Mouse (Mus musculus): ENCODE results near the gene Rcsd1. TPM values are rescaled to one million over a fixed set of nuclear protein-coding genes. Genes with fewer than 3 reads are reported as not detected.

The Rcsd1 gene
- total and polyA plus RNA-seq, 3 experiments = 22.7 to 81.1 (median 35.7) TPM

DNA sequence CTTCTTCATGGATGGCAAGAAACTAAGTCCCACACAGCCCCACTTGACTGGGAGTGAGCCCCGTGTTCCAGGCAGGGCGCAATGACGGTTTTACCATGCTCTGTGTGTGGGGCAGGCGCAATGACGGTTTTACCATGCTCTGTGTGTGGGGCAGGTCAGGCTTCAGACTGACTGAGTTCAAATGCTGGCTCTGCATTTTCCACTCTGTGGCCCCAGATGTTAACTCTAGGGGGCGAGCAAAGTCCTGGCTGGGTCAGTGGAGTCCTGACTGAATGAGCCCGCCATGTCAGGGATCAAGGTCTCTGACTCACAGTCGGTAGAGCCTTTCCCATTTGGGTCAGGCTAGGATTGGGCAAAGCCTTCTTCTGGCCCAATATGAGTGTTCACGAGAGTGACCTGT lies 37.2 kb downstream of the Rcsd1 start:
- peak; percentile 22 for DNase-seq (ENCODE audit: extremely low read depth)
- H3K36me3 ChIP-seq (replicated peaks in 1 of 2; ENCODE audit: control insufficient read depth in 1 of 2, insufficient read depth in 1 of 2, low read length in 1 of 2) = peaks cover 4 to 94% of the 10 kb centered on the region in 2 experiments
- no peak overlapping the region for H3K9ac ChIP-seq (ENCODE audit: insufficient read depth, low read depth)
- TF ChIP-seq SMC3 (IDR thresholded peaks at IDR 0.05; ENCODE audit: low read depth, low read length) = peak; percentile 58
- TF ChIP-seq ZMIZ1 (IDR thresholded peaks at IDR 0.05; ENCODE audit: low read depth, low read length) = no peak
- peak in 1 of 2 experiments; percentile 62; a peak in 2 of 4 replicates for TF ChIP-seq CTCF (conservative IDR thresholded peaks at IDR 0.05 in 1 of 2, IDR thresholded peaks at IDR 0.05 in 1 of 2; ENCODE audit: low read depth in 2 of 2, low read length in 2 of 2)
- TF ChIP-seq IRF4 (IDR thresholded peaks at IDR 0.05; ENCODE audit: low read depth, low read length) = no peak
- TF ChIP-seq PAX5 (IDR thresholded peaks at IDR 0.05; ENCODE audit: low read length) = no peak
- TF ChIP-seq EP300 (IDR thresholded peaks at IDR 0.05; ENCODE audit: low read length) = no peak
- peak; percentile 38 for TF ChIP-seq RAD21 (IDR thresholded peaks at IDR 0.05; ENCODE audit: low read depth, low read length)
- no peak for TF ChIP-seq ETS1 (conservative IDR thresholded peaks at IDR 0.05; ENCODE audit: low read depth, low read length)
- TF ChIP-seq MEF2A (IDR thresholded peaks at IDR 0.05; ENCODE audit: borderline replicate concordance, low read depth, low read length) = no peak
- TF ChIP-seq UBTF (IDR thresholded peaks at IDR 0.05; ENCODE audit: low read depth, low read length) = no peak
- TF ChIP-seq MAFK (IDR thresholded peaks at IDR 0.05; ENCODE audit: insufficient replicate concordance, low read length) = peak; percentile 88
- no peak overlapping the region for H3K27ac ChIP-seq (ENCODE audit: insufficient read depth, low read depth)
- H3K9me3 ChIP-seq (replicated peaks; ENCODE audit: low read length) = no peaks in the 10 kb centered on the region
- in situ Hi-C loops (cut with MboI; ENCODE audit: low pct_ligation_motif_present, low pct_unique_long_range_greater_than_20kb, low sequenced_read_pairs) = loop anchor here (25.0 kb wide), 1 partner anchor 490 kb away; no protein-coding TSS in a partner anchor
- no peak overlapping the region for H3K4me2 ChIP-seq (ENCODE audit: insufficient read depth, low read depth, poor library complexity, severe bottlenecking)
- peaks cover 0 to 20% of the 10 kb centered on the region in 2 experiments; a peak in 2 of 4 replicates for H3K4me1 ChIP-seq (ENCODE audit: control insufficient read depth in 1 of 2, insufficient read depth in 2 of 2)
- H3K79me2 ChIP-seq (replicated peaks; ENCODE audit: control insufficient read depth, extremely low read depth, insufficient read depth, poor library complexity, severe bottlenecking) = no peaks in the 10 kb centered on the region; the same call in 1 of the 2 replicates
- dilution Hi-C loops (cut with MboI; ENCODE audit: extremely low pct_ligation_motif_present, extremely low pct_unique_long_range_greater_than_20kb, low sequenced_read_pairs) = no loop called here
- H3K4me3 ChIP-seq (replicated peaks in 1 of 3; ENCODE audit: low read depth in 2 of 3, low read length in 2 of 3, poor library complexity in 1 of 3) = no peak overlapping the region
- H3K27me3 ChIP-seq (replicated peaks) = no peaks in the 10 kb centered on the region

DNA sequence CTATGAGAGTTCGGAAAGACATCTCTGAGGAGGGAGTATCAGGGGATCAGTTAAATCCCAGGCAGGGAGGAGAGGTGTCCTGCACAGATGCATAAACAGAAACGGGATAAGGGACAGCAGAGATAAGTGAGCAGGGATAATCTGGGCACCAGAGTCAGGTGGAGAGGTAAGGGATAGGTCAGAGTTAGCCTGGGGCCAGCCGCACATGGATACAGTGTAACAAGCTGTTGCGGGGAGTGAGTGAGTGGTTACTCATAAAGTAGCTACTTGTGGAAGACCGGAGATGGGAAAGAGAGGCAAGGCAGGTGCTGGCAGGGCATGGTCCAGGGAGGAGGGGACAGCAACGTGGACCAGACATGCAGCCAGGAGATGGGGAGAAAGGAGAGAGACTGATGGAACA lies 39.5 kb downstream of the Rcsd1 start:
- Histone ChIP-seq H3K4me3 (replicated peaks in 1 of 3; ENCODE audit: low read depth in 2 of 3, low read length in 2 of 3, poor library complexity in 1 of 3) (no peak overlapping the region), H3K4me2 (ENCODE audit: insufficient read depth, low read depth, poor library complexity, severe bottlenecking) (no peak overlapping the region), H3K9ac (ENCODE audit: insufficient read depth, low read depth) (no peak overlapping the region), H3K79me2 (replicated peaks; ENCODE audit: control insufficient read depth, extremely low read depth, insufficient read depth, poor library complexity, severe bottlenecking) (no peaks in the 10 kb centered on the region), H3K27me3 (replicated peaks) (no peaks in the 10 kb centered on the region), H3K36me3 (replicated peaks in 1 of 2; ENCODE audit: control insufficient read depth in 1 of 2, insufficient read depth in 1 of 2, low read length in 1 of 2) (peaks cover 4 to 90% of the 10 kb centered on the region in 2 experiments), H3K27ac (ENCODE audit: insufficient read depth, low read depth) (no peak overlapping the region), H3K4me1 (ENCODE audit: control insufficient read depth in 1 of 2, insufficient read depth in 2 of 2) (peaks cover 0 to 27% of the 10 kb centered on the region in 2 experiments; a peak in 2 of 4 replicates), H3K9me3 (replicated peaks; ENCODE audit: low read length) (no peaks in the 10 kb centered on the region)
- TF ChIP-seq USF2 (conservative IDR thresholded peaks at IDR 0.05; ENCODE audit: low read depth, low read length) = no peak
- in situ Hi-C loops (cut with MboI; ENCODE audit: low pct_ligation_motif_present, low pct_unique_long_range_greater_than_20kb, low sequenced_read_pairs) (loop anchor here (25.0 kb wide), 1 partner anchor 492 kb away; no protein-coding TSS in a partner anchor), dilution Hi-C loops (cut with MboI; ENCODE audit: extremely low pct_ligation_motif_present, extremely low pct_unique_long_range_greater_than_20kb, low sequenced_read_pairs) (no loop called here)
- no peak for DNase-seq (ENCODE audit: extremely low read depth)

DNA sequence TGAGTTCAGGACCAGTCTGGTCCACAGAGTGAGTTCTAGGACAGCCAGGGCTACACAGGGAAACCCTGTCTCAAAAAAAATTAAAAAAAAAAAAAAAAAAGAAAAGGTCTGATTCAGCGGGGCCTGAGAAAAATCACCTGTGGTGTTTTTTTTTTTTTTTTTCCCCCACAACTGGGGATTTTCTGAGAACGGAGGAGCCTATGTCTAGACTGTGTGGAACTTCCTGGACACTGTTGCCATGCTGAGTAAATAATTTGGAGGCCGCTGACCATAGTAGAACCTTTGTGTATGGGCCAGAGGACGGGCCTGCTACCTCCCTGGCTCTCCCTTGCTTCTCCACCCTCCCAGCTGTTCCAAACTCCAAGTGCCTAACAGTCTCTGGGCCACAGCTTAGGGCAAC lies 40.7 kb downstream of the Rcsd1 start:
- H3K9ac ChIP-seq (ENCODE audit: insufficient read depth, low read depth) = no peak overlapping the region

More for the DNA sequence above, 40.7 kb downstream of the Rcsd1 start:
- Histone ChIP-seq H3K79me2 (replicated peaks; ENCODE audit: control insufficient read depth, extremely low read depth, insufficient read depth, poor library complexity, severe bottlenecking) (no peaks in the 10 kb centered on the region), H3K4me2 (ENCODE audit: insufficient read depth, low read depth, poor library complexity, severe bottlenecking) (no peak overlapping the region), H3K4me3 (replicated peaks in 1 of 3; ENCODE audit: low read depth in 2 of 3, low read length in 2 of 3, poor library complexity in 1 of 3) (no peak overlapping the region), H3K27me3 (replicated peaks) (no peaks in the 10 kb centered on the region), H3K27ac (ENCODE audit: insufficient read depth, low read depth) (no peak overlapping the region), H3K9me3 (replicated peaks; ENCODE audit: low read length) (no peaks in the 10 kb centered on the region), H3K36me3 (replicated peaks in 1 of 2; ENCODE audit: control insufficient read depth in 1 of 2, insufficient read depth in 1 of 2, low read length in 1 of 2) (peaks cover 4 to 87% of the 10 kb centered on the region in 2 experiments), H3K4me1 (ENCODE audit: control insufficient read depth in 1 of 2, insufficient read depth in 2 of 2) (peaks cover 0 to 36% of the 10 kb centered on the region in 2 experiments; a peak in 2 of 4 replicates)
- in situ Hi-C loops (cut with MboI; ENCODE audit: low pct_ligation_motif_present, low pct_unique_long_range_greater_than_20kb, low sequenced_read_pairs) (loop anchor here (25.0 kb wide), 1 partner anchor 493 kb away; no protein-coding TSS in a partner anchor), dilution Hi-C loops (cut with MboI; ENCODE audit: extremely low pct_ligation_motif_present, extremely low pct_unique_long_range_greater_than_20kb, low sequenced_read_pairs) (no loop called here)
- no peak for DNase-seq (ENCODE audit: extremely low read depth)
- TF ChIP-seq CTCF (conservative IDR thresholded peaks at IDR 0.05 in 1 of 2, IDR thresholded peaks at IDR 0.05 in 1 of 2; ENCODE audit: low read depth in 2 of 2, low read length in 2 of 2) (no peak), TCF12 (IDR thresholded peaks at IDR 0.05; ENCODE audit: low read depth, low read length) (no peak), ZNF384 (IDR thresholded peaks at IDR 0.05; ENCODE audit: low read depth, low read length) (peak; percentile 66), USF1 (IDR thresholded peaks at IDR 0.05; ENCODE audit: low read depth, low read length) (no peak), KAT2A (IDR thresholded peaks at IDR 0.05; ENCODE audit: insufficient replicate concordance, low read length) (no peak), E2F4 (IDR thresholded peaks at IDR 0.05; ENCODE audit: insufficient replicate concordance, low read depth, low read length) (no peak), ELF1 (IDR thresholded peaks at IDR 0.05; ENCODE audit: low read depth, low read length) (no peak)
